Mouse (Mus musculus) E14TG2a.4 (cell line): Measurements from ENCODE around the gene Nacc2.

Source experiments
- CTCF ChIP-seq: conservative IDR thresholded peaks from 2 replicates; pipeline ENCODE4 v1.5.1; 2014; ENCODE audit warnings: low read length
- NANOG ChIP-seq: IDR thresholded peaks from 2 replicates; pipeline ENCODE4 v1.6.1; 2014; ENCODE audit warnings: borderline replicate concordance, low read length, mixed read lengths

- no peak for TF ChIP-seq CTCF
- TF ChIP-seq NANOG: no peak
These were observed 56.5 kb downstream of the Nacc2 start for GRCm38 (mm10) chr2:26066527-26066926.
